Mouse (Mus musculus): Measurements from ENCODE around the gene Dnali1.

The Dnali1 gene

DNA sequence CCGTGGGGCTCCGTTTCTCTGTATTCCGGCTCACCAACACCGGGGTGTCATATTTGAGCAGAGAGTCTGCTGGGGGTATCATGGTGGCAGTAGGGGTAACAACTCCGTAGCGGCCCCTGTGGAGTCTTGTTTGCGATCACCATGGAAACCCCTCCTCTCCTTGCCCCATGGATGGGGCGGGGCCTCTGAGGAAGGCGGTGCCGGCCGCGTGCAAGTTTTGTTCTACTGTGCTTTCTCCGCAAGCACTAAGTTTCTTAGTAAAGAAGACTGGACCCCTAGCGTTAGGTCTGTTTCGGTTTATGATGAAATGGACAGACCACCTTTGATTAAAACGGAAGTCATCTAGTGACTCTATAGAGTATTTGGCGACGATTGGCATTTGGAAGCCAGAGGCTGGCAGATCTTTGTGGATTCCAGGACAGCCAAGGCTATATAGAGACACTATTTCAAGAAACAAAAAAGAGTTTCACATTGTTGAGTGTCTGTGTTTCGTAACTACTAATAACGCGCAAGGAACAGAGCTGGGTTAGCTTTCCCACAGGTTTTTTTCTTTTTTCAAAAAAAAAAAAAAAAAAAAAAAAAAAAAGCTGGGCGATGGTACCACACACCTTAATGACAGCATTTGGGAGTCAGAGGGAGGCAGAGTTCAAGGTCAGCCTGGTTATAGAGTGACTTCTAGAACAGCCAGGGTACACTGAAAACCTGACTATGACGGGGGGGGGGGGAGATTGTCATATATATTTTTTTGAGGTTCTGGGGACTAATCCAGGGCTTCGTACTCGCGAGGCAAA, at the start of gene Dnali1:
TSS of gene Dnali1 (minus strand) at position 187 of the 791 bp plus-strand sequence.
- DNase-seq (ENCODE audit: extremely low read depth, insufficient read length, low spot score), result no peak

DNA sequence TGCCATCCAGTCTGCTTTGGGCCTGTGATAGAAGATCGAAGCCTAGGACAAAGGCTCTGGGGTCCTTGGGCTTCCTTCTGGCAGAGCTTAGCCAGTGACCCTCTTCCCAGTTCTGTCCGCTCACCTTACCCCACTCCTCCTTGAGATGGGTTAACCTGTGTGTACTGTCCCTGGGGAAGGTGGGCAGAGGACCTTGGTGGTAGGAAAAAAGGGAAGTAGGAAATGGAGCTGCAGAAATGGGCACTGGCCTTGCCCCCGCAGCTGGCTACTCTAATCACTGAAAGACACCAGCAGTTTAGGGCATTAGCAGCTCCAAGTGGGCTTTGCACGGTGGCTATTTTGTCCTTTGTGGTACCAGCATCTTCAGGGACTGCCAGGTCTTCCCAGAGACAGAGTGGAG, 49.6 kb upstream of the Dnali1 start:
- no peak for DNase-seq (ENCODE audit: extremely low read depth, insufficient read length, low spot score)

DNA sequence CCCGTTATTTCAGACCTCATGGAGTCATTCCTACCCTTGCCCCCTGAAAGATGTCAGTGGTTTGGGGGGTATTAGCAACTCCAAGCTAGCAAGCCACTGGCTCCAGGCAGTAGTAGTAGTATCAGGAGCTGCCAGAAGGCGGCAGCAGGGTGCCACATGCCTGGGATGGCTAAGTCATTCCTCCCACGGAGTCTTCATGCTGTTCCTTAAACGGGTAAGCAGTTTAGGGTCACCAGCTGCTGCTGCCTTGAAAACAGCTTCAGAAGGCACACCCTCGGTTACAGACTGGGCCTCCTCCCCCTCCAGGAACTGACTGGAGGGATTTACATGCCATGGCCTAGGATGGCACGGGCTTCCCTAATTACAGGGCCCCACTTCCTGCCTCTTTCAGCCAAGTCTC, 49.1 kb upstream of the Dnali1 start:
- DNase-seq (ENCODE audit: extremely low read depth, insufficient read length, low spot score), result peak; percentile 60

DNA sequence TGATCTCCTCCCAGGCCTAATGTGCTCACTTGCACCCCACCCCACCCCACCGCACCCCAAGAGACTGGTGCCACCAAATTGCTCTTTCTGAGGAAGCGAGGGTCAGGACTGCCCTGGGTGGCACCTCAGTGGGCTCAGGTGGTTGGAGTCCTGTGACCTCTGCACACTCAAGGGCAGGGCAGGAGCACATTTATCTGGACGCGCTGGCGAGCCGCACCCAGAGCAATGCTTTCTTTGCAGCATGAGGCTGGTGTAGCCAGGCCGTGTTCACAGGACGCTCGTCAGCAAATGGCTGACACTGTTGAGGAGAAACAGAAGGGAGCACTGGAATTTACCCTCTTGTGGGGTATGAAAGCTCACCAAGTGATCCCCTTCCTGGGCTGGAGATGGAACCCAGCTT, 39.9 kb upstream of the Dnali1 start:
- DNase-seq (ENCODE audit: extremely low read depth, insufficient read length, low spot score), result no peak

- DNase-seq (ENCODE audit: extremely low read depth, insufficient read length, low spot score), result no peak
These were observed 35.8 kb upstream of the Dnali1 start for GRCm38 (mm10) chr4:125101334-125101733.

DNA sequence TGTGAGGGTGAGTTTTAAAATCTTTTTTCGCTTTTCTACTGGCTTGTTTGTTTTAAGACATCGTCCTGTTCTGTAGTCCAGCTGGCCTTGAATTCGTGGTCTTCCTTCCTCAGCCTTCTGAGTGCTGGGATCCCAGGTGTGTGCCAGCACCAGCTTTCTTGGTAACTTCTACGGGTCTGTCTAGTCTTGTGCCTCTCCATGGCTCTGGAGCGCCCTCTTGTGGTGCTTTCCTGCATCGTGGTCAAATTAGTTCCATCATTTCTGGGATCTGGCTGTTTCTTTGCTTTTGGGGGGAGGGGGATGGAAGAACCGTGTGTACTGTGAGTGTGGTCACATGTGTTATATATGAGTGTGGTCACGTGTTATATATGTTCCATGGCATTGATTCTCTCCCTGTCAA, 34.0 kb upstream of the Dnali1 start:
- no peak for DNase-seq (ENCODE audit: extremely low read depth, insufficient read length, low spot score)

DNA sequence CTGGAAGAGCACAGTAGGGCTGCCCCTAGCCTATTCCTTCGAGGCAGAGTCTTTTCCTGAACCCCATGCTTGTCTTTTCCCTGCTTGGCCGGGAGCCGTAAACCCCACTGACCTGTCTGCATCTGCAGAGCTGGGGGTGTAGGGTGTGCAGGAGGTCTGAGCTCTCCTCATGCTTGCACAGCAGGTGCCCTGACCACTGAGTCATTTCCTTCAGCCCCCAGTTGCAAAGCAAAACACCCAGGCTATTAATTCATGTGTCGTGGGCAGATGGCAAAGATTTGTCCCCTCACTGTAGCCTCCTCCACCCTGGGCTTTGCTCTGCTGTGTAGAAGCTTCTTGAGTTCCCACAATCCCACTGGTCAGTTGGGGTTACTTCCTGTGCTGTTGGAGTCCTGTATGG, 31.9 kb upstream of the Dnali1 start:
- DNase-seq (ENCODE audit: extremely low read depth, insufficient read length, low spot score), result no peak

GRCm38 (mm10) chr4:125096066-125096465, 30.6 kb upstream of the Dnali1 start:
- peak; percentile 57 for DNase-seq (ENCODE audit: extremely low read depth, insufficient read length, low spot score)

DNA sequence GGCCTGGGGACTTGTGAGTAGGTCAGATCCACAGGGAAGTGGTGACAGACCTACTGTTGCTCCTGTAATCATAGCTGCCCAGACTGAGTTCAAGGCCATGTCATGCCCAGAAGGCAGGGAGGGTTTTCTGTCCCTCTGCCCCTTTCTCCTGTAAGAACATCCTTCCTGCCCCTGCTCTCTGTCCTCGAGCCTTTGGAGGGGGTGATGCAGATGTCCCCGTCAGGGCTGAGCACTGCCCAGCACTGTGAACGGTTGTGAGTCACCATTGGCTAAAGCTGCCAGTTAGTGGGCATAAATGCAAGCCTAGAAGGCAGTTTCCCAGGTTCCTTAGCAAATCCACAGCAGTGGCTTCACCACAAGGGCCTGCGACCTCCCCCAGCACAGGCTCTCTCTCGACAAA, 27.5 kb upstream of the Dnali1 start:
- no peak for DNase-seq (ENCODE audit: extremely low read depth, insufficient read length, low spot score)

- peak; percentile 83 for DNase-seq (ENCODE audit: extremely low read depth, insufficient read length, low spot score)
These were observed 19.9 kb upstream of the Dnali1 start for GRCm38 (mm10) chr4:125085346-125085841.

- DNase-seq (ENCODE audit: extremely low read depth, insufficient read length, low spot score), result peak; percentile 89
These were observed 19.2 kb upstream of the Dnali1 start, which contains the start of gene Meaf6 for GRCm38 (mm10) chr4:125084403-125085345. Meaf6 (plus strand) TSS chr4:125085134.

DNA sequence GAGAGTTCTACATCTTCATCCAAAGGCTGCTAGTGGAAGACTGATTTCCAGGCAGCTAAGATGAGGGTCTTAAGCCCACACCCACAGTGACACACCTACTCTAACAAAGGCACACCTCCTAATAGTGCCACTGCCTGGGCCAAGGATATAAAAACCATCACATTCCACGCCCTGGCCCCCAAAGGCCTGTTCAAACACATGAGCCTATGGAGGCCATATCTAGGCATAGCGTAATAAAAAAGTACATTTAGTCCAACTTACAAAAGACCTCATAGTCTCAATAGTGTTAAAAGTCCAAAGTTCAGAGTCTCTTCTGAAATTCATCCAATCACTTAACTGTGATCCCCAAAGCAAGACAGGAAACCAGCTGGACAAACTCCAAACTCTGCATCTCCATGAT, 13.2 kb upstream of the Dnali1 start:
- no peak for DNase-seq (ENCODE audit: extremely low read depth, insufficient read length, low spot score)

- no peak for DNase-seq (ENCODE audit: extremely low read depth, insufficient read length, low spot score)
These were observed 12.2 kb upstream of the Dnali1 start for GRCm38 (mm10) chr4:125077700-125078099.

- peak; percentile 90 for DNase-seq (ENCODE audit: extremely low read depth, insufficient read length, low spot score)
These were observed 1.2 kb upstream of the Dnali1 start, which contains the start of gene Snip1 for GRCm38 (mm10) chr4:125066490-125067370. Snip1 (plus strand) TSS chr4:125066672.

DNA sequence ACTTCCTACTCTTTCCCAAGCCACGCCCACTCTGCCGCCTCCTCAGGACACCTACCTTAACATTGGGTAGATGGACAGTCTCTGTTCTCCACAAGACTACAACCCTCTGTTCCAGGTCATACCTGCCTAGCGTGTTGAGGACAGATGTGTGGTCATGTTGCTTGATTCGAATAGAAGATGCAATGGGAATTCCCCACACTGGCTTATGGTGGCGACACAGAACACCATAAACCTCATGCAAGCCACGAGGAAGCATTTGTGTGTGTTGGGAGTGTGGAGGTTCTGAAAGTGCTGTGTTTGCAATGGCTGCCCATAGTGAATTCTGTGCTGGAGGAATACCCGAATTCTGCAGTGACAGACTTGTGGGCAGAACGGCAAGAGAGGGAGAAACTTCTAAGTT, 1.7 kb downstream of the Dnali1 start:
- no peak for DNase-seq (ENCODE audit: extremely low read depth, insufficient read length, low spot score)

GRCm38 (mm10) chr4:125059025-125059424, 6.5 kb downstream of the Dnali1 start:
- no peak for DNase-seq (ENCODE audit: extremely low read depth, insufficient read length, low spot score)

DNA sequence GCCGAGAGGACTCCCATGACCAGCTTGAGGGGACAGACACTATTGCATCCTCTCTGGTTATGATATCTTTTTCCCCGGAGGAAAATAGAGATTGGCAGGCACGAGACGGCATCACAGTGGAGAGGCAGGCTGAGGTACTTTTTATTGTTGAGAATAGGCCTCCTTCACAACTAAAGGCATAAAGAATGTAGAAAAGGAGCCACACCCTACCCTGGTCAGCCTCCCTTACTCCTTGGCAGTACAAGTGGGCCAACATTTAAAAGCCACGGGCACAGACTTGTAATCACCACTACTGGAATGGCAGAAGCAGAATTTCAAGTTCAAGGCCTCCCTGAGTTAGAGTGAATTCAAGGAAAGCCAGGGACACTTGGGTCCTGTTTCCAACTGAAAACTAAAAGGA, 7.5 kb downstream of the Dnali1 start:
- no peak for DNase-seq (ENCODE audit: extremely low read depth, insufficient read length, low spot score)

DNA sequence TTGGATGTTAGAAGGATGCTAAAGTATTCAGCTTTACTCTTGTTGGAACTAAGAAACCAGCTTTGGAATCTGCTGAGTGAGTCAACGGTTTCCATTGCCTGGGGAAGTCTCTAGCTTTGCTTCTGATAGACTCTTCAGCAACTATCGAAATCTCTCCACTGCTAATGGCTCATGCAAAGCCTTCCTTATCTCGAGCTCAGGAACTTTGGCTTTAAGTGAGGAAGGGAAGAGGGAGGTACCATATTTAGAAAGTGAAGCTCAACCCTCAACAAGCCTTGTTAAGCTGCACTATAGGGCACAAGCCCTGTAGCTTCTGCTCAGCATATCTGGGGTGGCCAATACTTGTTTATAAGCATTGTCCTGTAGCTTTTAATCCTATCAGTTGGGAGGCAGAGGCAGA, 8.2 kb downstream of the Dnali1 start:
- DNase-seq (ENCODE audit: extremely low read depth, insufficient read length, low spot score), result no peak

DNA sequence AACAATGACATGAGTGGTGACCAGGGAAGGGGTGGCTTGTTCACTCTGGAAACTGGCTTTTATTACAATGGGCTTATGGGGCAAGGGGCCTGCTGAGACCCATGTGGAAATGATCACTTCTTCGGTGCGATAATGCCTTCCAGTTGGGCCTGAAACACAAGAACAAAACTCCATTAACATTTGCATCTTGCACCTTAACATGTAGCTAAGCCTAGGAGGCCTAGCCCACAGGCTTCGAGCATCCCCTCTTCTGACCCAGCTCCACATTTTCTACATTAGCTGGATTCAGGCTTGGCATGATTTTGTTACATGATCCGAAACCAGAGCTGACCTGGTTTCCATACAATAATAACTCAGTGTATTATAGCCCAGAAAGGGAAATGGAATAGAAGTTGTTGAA, 9.0 kb downstream of the Dnali1 start:
- no peak for DNase-seq (ENCODE audit: extremely low read depth, insufficient read length, low spot score)

DNA sequence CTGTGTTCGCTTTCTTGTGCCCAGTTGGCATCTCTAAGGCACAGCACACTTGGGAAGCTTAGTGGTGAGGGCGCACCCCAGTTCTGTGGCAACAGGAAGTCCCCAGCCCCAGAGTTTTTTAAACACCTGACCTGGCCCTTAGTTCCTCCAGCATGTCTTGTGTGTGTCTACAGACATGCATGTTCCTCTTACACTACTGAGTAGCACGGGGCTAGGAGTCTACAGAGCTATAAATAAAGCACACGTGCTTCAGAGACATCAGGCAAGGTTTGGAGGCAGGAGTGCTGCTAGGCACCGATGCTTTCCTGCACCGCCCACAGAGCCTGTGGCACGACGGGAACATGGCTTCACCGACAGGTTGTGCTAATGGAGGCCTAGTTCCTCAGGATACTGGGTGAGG, 10.1 kb downstream of the Dnali1 start:
- no peak for DNase-seq (ENCODE audit: extremely low read depth, insufficient read length, low spot score)
